Mouse (Mus musculus): ENCODE results near the gene Ftl1.

GRCm38 (mm10) chr7:45408351-45408750 is 51.3 kb downstream of the Ftl1 start:
- TF ChIP-seq CTCF (IDR thresholded peaks at IDR 0.05; ENCODE audit: low read depth) (no peak), EP300 (IDR thresholded peaks at IDR 0.05; ENCODE audit: low read depth) (no peak)
